ENCODE assay signal across 1 mouse cellular context in genomic region chr11:120629341-120629730, GRCm38 (mm10).
TF ChIP-seq lines count a peak whose summit lies in the region.

No protein-coding gene starts in this region.

TF ChIP-seq in MEL, 35 proteins besides CTCF, POLR2A, EP300 and RAD21 (continued from another document):
- TF ChIP-seq POLR2AphosphoS5 (IDR thresholded peaks at IDR 0.05; ENCODE audit: borderline replicate concordance, low read depth, low read length): no peak
- no peak for TF ChIP-seq ELF1 (IDR thresholded peaks at IDR 0.05; ENCODE audit: low read depth, low read length)
- no peak for TF ChIP-seq JUND (IDR thresholded peaks at IDR 0.05; ENCODE audit: low read depth, low read length)
- TF ChIP-seq BHLHE40 (IDR thresholded peaks at IDR 0.05; ENCODE audit: borderline replicate concordance, low read depth, low read length): no peak
- no peak for TF ChIP-seq RCOR1 (IDR thresholded peaks at IDR 0.05; ENCODE audit: low read depth, low read length)
- no peak for TF ChIP-seq TCF12 (IDR thresholded peaks at IDR 0.05; ENCODE audit: low read depth, low read length)
TF ChIP-seq in MEL: peak in this region for 0.
